Mouse (Mus musculus) adrenal gland (tissue): ENCODE results near the gene G430095P16Rik.

ENCODE experiments used
- intact Hi-C: fragments of 180-260 bp; cut with DNase I; formaldehyde crosslinking; loops from one replicate; pipeline ENCODE4 v1.15.1; 2025

The G430095P16Rik gene

GRCm38 (mm10) chr8:84768343-84769095 is 45.7 kb downstream of the G430095P16Rik start:
- intact Hi-C loops: no loop called here

GRCm38 (mm10) chr8:84769324-84769723 is 46.5 kb downstream of the G430095P16Rik start:
- intact Hi-C loops: no loop called here

DNA sequence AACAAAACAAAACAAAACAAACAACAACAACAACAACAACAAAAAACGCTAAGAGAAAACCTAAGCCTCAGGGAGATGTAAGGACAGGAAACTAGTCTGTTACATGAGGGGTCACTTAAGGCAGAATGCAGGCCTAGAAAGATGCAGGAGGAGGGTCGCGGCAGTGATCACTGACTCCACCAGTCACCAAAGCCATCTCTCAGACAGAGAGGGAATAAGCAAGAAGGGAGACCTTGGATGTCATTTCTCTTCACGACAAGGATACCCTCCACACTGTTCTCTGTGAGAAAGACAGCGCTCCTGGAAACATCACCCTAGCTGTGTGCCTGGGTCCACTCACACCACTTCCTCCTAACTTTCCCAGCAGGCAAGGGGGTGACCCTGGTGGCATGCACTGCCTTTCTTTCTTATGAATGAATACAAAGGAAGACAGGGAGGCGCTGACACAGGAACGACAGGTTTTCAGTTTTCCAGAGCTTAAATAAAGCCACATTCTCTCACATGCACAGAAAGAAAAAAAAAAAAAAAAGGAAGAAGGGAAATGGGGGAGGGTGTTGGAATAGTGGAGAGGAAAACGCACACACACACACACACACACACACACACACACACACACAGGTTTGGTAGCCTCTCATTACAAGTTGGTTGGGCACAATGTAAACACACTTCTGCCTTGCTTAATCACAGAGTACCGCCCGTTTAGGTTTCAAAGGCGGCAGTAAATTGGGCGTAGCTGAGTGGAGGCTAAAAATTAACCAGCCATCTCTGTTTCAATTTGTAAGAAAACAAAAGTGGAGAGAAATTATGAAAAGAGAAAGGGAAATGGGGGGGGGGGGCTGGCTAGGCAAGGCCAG is 47.5 kb downstream of the G430095P16Rik start:
- intact Hi-C loops: loop anchor here (5.0 kb wide), 1 partner anchor 42 kb away; no protein-coding TSS in a partner anchor

- intact Hi-C loops: loop anchor here (5.0 kb wide), 1 partner anchor 41 kb away; no protein-coding TSS in a partner anchor
These were observed 48.3 kb downstream of the G430095P16Rik start for GRCm38 (mm10) chr8:84771000-84771687.

DNA sequence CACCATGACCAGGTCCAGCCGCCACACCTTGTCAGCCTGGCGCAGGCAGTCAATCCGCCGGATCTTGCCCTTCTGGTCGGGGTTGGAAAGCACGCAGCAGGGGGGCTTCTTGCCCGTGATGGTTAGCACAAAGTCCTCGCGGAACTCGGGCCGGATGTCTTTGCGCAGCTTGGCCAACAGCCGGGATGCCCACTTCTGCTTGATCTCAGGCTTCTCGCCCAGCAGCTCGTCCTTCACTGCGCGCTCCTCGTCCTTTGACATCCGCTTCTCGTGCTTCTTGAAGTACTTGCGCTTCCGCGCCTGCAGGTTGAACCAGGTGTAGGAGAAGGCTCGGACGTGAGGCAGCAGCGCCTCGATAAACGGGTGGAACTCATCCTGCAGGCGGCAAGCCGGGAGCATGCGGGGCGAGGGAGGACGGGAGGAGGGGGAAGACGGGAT is 49.2 kb downstream of the G430095P16Rik start:
- intact Hi-C loops: loop anchor here (5.0 kb wide), 1 partner anchor 40 kb away; no protein-coding TSS in a partner anchor

GRCm38 (mm10) chr8:84772628-84773027 is 49.8 kb downstream of the G430095P16Rik start:
- intact Hi-C loops: loop anchor here (5.0 kb wide), 1 partner anchor 40 kb away; no protein-coding TSS in a partner anchor

GRCm38 (mm10) chr8:84773304-84773703 is 50.5 kb downstream of the G430095P16Rik start:
- intact Hi-C loops: loop anchor here (5.0 kb wide), 1 partner anchor 39 kb away; no protein-coding TSS in a partner anchor

DNA sequence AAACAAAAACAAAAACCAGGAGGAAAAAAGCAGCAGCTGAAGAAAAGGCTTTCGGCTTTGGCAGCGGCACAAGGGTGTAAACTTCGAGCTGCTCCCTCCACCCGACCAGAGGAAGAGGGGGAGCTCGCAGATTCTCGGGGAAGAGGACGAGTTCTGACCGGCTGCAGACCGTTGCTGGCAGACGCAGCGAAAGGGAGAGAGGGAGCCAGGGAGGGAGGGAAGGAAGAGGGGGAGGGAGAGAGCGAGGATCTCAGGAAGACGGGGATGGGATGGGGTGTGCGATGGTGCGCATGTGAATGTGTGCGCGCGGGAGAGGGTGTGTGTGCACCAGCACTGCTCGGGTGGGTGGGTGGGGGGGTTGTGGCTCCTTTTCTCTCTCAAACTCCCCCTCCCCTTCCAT is 51.0 kb downstream of the G430095P16Rik start:
- intact Hi-C loops: loop anchor here (5.0 kb wide), 1 partner anchor 38 kb away; no protein-coding TSS in a partner anchor

GRCm38 (mm10) chr8:84774473-84774911 is 51.7 kb downstream of the G430095P16Rik start:
- intact Hi-C loops: loop anchor here (5.0 kb wide), 1 partner anchor 38 kb away; no protein-coding TSS in a partner anchor

GRCm38 (mm10) chr8:84775105-84775591 is 52.3 kb downstream of the G430095P16Rik start:
- intact Hi-C loops: no loop called here

DNA sequence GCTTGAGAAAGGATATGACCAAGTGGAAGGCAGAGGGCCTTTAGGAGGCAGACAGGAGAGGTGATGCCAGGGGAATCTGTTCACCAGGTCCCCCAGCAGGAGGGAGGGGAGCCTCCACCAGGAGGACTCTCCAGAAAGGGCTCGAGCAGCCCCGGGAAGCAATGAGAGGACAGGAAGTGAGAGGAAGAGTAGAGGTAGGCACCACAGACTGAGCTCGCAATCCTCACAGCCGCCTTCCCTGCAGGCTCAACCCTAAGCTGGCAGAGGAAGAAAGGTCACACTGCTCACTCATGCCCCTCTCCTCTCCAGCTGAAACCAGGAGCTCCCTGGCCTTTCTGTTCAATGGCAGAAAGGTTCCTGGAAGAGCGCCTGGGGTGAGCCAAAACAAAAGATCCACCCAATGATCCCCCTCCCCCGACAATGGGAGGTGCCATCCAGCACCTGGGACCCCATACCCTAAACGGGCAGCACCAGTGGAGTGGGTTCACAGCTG is 52.9 kb downstream of the G430095P16Rik start:
- intact Hi-C loops: no loop called here
